Mouse (Mus musculus) intestine, embryonic 14.5 days (tissue): ENCODE measurements around the gene Fam228a. TPM values are rescaled to one million over a fixed set of nuclear protein-coding genes. Genes with fewer than 3 reads are reported as not detected.
"Not testable (repeated sequence)": the region's sequence is repeated elsewhere in the genome, so short reads cannot be mapped to it uniquely, and the experiment has no call there.

Experiments used
- ATAC-seq: fragments of 200-750 bp; cut with Nextera tagmentation; replicated peaks from 2 replicates; pipeline ENCODE4 v1.8.0; 2017; ENCODE audit warnings: low read depth, moderate number of reproducible peaks, moderate TSS enrichment, moderate library complexity; ENCODE audit not compliant: low FRiP score, low TSS enrichment
- DNase-seq: peaks from one replicate; pipeline ENCODE4 v3.0.0-alpha.2; 2018; ENCODE audit warnings: low spot score
- H3K27ac ChIP-seq: fragments of 300-500 bp; sonication (generic); 2 replicates; pipeline ENCODE4 v1.5.1; 2014; ENCODE audit warnings: low read depth, mild to moderate bottlenecking, control low read depth
- H3K27me3 ChIP-seq: fragments of 300-500 bp; sonication (generic); replicated peaks from 2 replicates; pipeline ENCODE4 v1.6.1; 2014; ENCODE audit warnings: low read length, control low read depth; ENCODE audit not compliant: control insufficient read depth, insufficient read depth
- H3K36me3 ChIP-seq: fragments of 300-500 bp; sonication (generic); 2 replicates; pipeline ENCODE4 v1.6.1; 2014; ENCODE audit warnings: low read length, control low read depth; ENCODE audit not compliant: control insufficient read depth, insufficient read depth
- H3K4me1 ChIP-seq: fragments of 300-500 bp; sonication (generic); replicated peaks from 2 replicates; pipeline ENCODE4 v1.6.1; 2014; ENCODE audit warnings: low read length, control low read depth, mixed read lengths; ENCODE audit not compliant: control insufficient read depth, insufficient read depth
- H3K4me2 ChIP-seq: fragments of 300-500 bp; sonication (generic); 2 replicates; pipeline ENCODE4 v1.6.1; 2014; ENCODE audit warnings: low read length
- H3K4me3 ChIP-seq: fragments of 300-500 bp; sonication (generic); 2 replicates; pipeline ENCODE4 v1.5.1; 2014; ENCODE audit warnings: low read depth, low read length, control low read depth, mixed read lengths
- H3K9ac ChIP-seq: fragments of 300-500 bp; sonication (generic); 2 replicates; pipeline ENCODE4 v1.6.1; 2014; ENCODE audit warnings: mild to moderate bottlenecking, low read length
- H3K9me3 ChIP-seq: fragments of 300-500 bp; sonication (generic); 2 replicates; pipeline ENCODE4 v1.6.1; 2016; ENCODE audit warnings: low read length, control low read depth; ENCODE audit not compliant: control insufficient read depth
- WGBS: fragments of 180-500 bp; shearing (Covaris S2); extraction: QIAGEN DNeasy Blood & Tissue Kit; methylation state at CpG from one replicate; pipeline ENCODE4 v1.1.7; 2014; 5-methylcytosine and 5-hydroxymethylcytosine counted together
- polyA plus RNA-seq: library from polyadenylated mRNA; unstranded; fragments of >200 nt; fragmentation: Nextera tagmentation; extraction: Ambion mirVana; gene quantifications from 2 replicates; pipeline ENCODE4 v1.2.1, GENCODE M21; 2014

Gene Fam228a
- polyA plus RNA-seq = 0.16 and 0.17 TPM in 2 replicates

DNA sequence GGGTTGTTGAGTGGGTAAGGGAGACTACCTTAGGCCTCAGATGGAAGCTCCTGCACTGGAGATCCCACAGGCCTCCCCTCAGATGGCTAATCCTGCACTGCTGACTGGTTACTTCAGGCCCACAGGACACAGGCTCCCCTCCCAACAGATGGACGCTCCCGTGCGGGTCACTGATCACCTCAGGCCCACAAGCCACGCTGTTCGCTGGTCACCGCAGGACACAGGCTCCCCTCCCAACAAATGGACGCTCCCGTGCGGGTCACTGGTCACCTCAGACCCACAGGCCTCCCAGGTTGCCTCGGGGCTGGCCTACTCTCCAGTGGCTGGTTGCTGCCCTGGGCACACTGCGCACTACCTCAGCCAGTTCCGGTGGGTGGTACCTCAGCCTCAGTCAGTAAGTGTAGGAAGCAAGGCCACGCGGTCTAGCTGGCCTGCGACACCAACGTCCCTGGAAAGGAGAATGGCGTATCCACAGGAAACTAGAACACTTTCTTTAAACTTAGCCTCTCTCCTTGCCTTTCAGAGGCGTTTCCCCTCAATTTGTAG lies at the start of gene Fam228a:
Fam228a (minus strand) TSS at position 400 of the 546 bp plus-strand sequence.
- Histone ChIP-seq H3K36me3 (no peaks in the 10 kb centered on the region), H3K27ac (no peak within 1 kb of the TSS), H3K4me3 (no peak within 1 kb of the TSS), H3K4me1 (no peaks in the 10 kb centered on the region), H3K27me3 (no peaks in the 10 kb centered on the region), H3K9ac (no peak within 1 kb of the TSS), H3K4me2 (no peak within 1 kb of the TSS), H3K9me3 (no peaks in the 10 kb centered on the region)
- ATAC-seq = no peak
- 92% methylated on average over 18 of the region's 18 CpGs for WGBS
- no peak for DNase-seq

DNA sequence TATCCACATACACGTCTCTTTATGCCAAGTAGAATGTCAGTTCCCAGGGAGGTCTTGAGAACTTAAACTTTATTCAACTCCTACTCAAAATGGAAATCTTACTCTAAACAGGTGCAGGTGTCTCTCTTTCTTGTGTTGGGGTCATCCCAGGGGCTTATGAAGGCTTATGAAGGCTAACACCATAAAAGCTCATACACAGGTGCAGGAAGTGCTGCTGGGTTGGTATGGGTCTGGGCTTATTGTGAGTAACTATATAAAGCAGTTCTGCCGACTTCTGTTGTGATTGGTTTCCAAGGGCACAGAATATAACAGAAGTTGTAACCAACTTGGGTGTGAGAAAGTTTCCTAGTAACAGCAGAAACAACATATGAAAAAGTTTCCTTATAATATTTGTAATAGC lies 46.2 kb upstream of the Fam228a start:
- no peaks in the 10 kb centered on the region for H3K36me3 ChIP-seq
- no peak overlapping the region for H3K4me2 ChIP-seq
- no peaks in the 10 kb centered on the region for H3K4me1 ChIP-seq
- no peaks in the 10 kb centered on the region for H3K27me3 ChIP-seq
- H3K27ac ChIP-seq = no peak overlapping the region
- no peak overlapping the region for H3K4me3 ChIP-seq
- DNase-seq (no peak), ATAC-seq (no peak)
- WGBS = 82% methylated on average over 2 of the region's 2 CpGs
- no peak overlapping the region for H3K9ac ChIP-seq
- no peaks in the 10 kb centered on the region for H3K9me3 ChIP-seq

DNA sequence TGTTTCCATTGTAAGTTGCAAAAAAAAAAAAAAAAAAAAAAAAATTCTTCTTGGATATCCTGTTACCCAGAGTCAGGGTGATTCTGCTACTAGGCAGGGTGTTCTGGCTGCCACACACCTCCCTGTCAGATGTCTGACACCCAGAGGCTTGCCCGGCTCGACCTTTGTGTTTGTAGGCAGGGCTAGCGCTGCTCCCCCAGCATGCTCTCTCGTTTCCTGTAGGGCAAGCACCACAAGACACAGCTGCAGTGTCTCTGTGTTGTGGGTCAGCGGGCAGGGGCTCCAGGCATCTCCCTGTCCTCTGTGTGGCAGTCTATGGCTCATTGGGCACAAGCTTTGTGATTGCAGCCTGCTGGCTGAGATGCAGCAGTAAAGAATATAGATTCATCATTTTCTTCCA lies 45.4 kb upstream of the Fam228a start:
- no peaks in the 10 kb centered on the region for H3K27me3 ChIP-seq
- H3K4me3 ChIP-seq = no peak overlapping the region
- H3K27ac ChIP-seq = no peak overlapping the region
- DNase-seq (no peak), ATAC-seq (no peak)
- H3K4me1 ChIP-seq = no peaks in the 10 kb centered on the region
- H3K36me3 ChIP-seq = no peaks in the 10 kb centered on the region
- H3K9ac ChIP-seq = no peak overlapping the region
- H3K4me2 ChIP-seq = no peak overlapping the region
- WGBS = 62% methylated on average over 5 of the region's 5 CpGs
- no peaks in the 10 kb centered on the region for H3K9me3 ChIP-seq

DNA sequence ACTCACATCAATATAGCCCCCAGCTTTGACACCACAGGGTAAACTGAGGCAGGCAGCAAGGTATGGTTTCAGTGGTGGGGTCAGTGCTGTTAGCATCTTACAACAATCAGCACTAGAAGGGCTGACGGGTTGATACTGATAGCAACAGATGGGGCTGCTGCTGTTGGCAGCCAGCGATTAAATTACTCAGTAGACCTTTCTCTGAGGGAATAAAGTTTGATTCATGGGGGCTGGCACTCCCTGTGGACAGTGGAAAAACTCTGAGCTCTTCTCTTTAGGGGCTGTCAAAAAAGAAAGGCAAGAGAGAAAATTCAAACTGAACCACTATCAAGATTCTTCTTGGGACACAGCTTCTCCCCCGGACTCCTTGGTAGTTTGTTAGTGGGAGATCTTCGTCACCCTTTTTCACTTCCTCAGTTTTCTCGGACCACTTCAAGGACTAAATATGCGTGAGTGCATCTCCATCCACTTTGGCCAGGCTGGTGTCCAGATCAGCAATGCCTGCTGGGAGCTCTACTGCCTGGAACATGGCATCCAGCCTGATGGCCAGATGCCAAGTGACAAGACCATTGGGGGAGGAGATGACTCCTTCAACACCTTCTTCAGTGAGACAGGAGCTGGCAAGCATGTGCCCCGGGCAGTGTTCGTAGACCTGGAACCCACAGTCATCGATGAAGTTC lies 43.6 kb upstream of the Fam228a start:
- H3K4me1 ChIP-seq, DNase-seq, H3K27me3 ChIP-seq, H3K4me3 ChIP-seq, H3K9ac ChIP-seq, H3K4me2 ChIP-seq, H3K27ac ChIP-seq, ATAC-seq, H3K36me3 ChIP-seq, H3K9me3 ChIP-seq: not testable (repeated sequence)
- 89% methylated on average over 9 of the region's 9 CpGs for WGBS

DNA sequence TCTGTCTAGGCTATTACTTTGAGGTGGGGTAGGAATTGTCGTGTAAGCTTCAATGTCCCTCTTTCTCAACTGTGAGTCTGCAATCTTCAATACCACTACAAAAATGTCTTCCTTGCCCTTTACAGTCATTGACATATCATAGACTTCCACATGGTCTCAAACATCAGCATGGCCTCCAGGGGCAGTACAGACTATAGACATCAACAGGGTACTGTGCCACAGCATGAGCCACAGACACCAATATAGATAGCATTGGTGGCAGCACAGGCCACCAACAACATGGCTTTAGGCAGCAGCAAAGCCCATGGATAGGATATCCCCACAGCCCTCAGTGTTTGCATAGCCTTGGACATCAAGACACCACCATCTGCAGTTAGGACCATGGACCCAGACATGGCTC lies 43.0 kb upstream of the Fam228a start:
- no peak for DNase-seq

DNA sequence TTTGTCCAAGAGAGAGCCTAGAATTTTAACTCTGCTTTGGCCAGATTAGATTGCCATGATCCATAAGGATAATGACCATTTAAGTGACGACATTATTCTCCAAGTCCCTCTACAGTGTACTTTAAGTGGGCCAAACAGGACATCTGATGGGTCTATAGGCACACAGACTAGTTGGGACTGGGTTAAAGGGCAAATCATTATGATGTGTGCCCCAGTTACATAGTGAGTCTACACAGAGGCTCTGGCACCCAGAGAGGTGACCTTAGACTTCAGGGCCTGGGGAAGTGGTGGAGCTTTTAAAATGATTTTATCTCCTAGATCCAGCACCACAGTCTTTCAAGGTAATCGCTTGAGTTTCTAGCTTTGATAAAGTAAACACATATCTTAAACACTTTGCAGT lies 42.0 kb upstream of the Fam228a start:
- no peaks in the 10 kb centered on the region for H3K4me1 ChIP-seq
- 58% methylated on average over 2 of the region's 2 CpGs for WGBS
- no peak overlapping the region for H3K9ac ChIP-seq
- no peaks in the 10 kb centered on the region for H3K36me3 ChIP-seq
- no peak overlapping the region for H3K27ac ChIP-seq
- no peak overlapping the region for H3K4me2 ChIP-seq
- H3K4me3 ChIP-seq = no peak overlapping the region
- H3K9me3 ChIP-seq = no peaks in the 10 kb centered on the region
- H3K27me3 ChIP-seq = no peaks in the 10 kb centered on the region
- ATAC-seq (no peak), DNase-seq (no peak)

More for the DNA sequence above, 43.0 kb upstream of the Fam228a start:
- H3K4me2 ChIP-seq = no peak overlapping the region
- no peak overlapping the region for H3K27ac ChIP-seq
- H3K4me1 ChIP-seq = no peaks in the 10 kb centered on the region
- WGBS = 84% methylated on average over 1 of the region's 1 CpGs
- no peaks in the 10 kb centered on the region for H3K27me3 ChIP-seq
- H3K9ac ChIP-seq = no peak overlapping the region
- no peak for ATAC-seq
- H3K4me3 ChIP-seq = no peak overlapping the region
- H3K9me3 ChIP-seq = no peaks in the 10 kb centered on the region
- H3K36me3 ChIP-seq = no peaks in the 10 kb centered on the region

DNA sequence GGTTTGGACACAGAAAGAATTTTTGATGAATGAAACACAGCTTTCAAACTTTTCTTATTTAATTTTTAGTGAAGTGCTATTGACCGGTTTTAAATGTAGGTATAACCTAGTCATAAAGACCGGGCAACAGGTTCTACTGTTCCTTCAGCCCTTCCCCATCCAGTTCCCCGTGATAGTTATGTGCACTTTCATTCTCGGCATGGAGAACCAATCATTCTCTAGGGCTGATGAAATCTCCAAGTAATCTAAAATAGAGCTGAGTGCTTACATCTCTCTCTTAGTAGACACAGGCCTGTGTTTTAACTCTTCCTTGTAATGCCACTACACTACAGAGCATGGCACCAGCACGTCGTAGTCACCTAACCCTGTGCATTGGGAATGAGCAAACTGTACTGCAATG lies 39.5 kb upstream of the Fam228a start:
- no peaks in the 10 kb centered on the region for H3K27me3 ChIP-seq
- no peaks in the 10 kb centered on the region for H3K9me3 ChIP-seq
- ATAC-seq = no peak
- no peak overlapping the region for H3K4me2 ChIP-seq
- H3K27ac ChIP-seq = no peak overlapping the region
- DNase-seq = no peak
- no peak overlapping the region for H3K9ac ChIP-seq
- H3K4me1 ChIP-seq = no peaks in the 10 kb centered on the region
- H3K36me3 ChIP-seq = no peaks in the 10 kb centered on the region
- 82% methylated on average over 6 of the region's 6 CpGs for WGBS
- no peak overlapping the region for H3K4me3 ChIP-seq

DNA sequence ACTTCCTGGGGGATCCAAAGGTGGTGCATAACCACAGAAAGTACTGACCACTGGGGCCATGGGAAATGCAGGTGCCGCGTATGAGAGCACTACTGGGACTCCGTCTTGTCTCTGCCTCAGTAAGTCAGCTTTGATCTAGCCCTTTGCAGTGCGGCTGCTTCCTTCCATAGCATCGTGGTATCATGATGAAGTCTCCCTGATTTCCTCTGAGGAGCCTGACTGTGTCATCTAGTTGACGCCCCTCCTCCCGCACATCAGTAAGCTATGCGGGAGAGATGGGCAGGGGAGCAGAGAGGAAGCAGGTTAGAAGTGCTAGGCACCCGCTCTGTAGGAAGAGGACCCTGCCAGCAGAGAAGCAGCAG lies 37.3 kb upstream of the Fam228a start:
- Histone ChIP-seq H3K9ac (no peak overlapping the region), H3K4me3 (no peak overlapping the region), H3K4me2 (no peak overlapping the region), H3K27ac (no peak overlapping the region), H3K9me3 (no peaks in the 10 kb centered on the region), H3K4me1 (no peaks in the 10 kb centered on the region), H3K27me3 (no peaks in the 10 kb centered on the region), H3K36me3 (no peaks in the 10 kb centered on the region)
- 75% methylated on average over 9 of the region's 9 CpGs for WGBS
- ATAC-seq (no peak), DNase-seq (no peak)

DNA sequence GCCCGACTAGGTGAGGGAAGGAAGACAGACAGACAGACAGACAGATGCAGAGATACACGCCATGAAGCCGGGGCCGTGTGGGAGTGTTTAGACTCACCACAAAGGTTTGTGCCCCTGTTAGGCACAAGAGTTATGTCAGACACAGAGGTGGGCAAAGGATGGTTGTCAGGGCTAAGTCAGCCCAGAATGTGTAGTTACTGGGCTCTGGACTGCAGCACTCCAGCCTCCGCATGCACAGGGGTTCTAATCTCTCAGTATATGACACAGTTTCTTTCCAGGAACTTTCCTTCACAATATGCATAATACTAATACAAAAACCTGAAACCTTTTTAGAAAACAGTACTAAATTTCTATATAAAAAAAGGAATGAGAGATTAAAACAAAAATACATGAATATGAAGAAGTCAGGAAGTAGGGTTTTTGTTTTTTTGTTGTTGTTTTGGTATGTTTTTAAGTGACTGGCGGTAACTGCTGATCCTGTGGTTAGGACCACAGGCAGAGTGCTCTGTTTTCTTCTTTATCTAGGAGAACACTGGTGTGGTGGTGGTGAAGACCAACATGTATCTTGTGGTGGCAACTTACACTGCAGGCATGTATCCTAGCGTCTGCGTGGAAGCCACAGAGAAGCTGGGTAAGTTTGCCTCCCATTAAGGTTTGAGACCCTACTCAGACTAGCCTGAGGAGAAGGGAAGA lies 36.8 kb upstream of the Fam228a start:
- ATAC-seq = no peak
- H3K4me3 ChIP-seq = no peak overlapping the region
- H3K9me3 ChIP-seq = no peaks in the 10 kb centered on the region
- H3K9ac ChIP-seq = no peak overlapping the region
- no peaks in the 10 kb centered on the region for H3K27me3 ChIP-seq
- WGBS = 86% methylated on average over 8 of the region's 8 CpGs
- H3K4me1 ChIP-seq = no peaks in the 10 kb centered on the region
- H3K36me3 ChIP-seq = no peaks in the 10 kb centered on the region
- H3K27ac ChIP-seq = no peak overlapping the region
- no peak for DNase-seq
- no peak overlapping the region for H3K4me2 ChIP-seq
